Mouse (Mus musculus) heart, embryonic 11.5 days (tissue): Measurements from ENCODE around the gene Snx17. TPM values are rescaled to one million over a fixed set of nuclear protein-coding genes. Genes with fewer than 3 reads are reported as not detected.

Experiments
- ATAC-seq: fragments of 200-750 bp; cut with Nextera tagmentation; replicated peaks from 2 replicates; pipeline ENCODE4 v1.8.0; 2017; ENCODE audit warnings: moderate library complexity; ENCODE audit not compliant: insufficient number of reproducible peaks, low FRiP score, low TSS enrichment
- H3K27ac ChIP-seq: fragments of 300-500 bp; sonication (generic); 2 replicates; pipeline ENCODE4 v1.5.1; 2014; ENCODE audit warnings: mild to moderate bottlenecking, low read depth, low read length
- H3K27me3 ChIP-seq: fragments of 300-500 bp; sonication (generic); 2 replicates; pipeline ENCODE4 v1.6.1; 2014; ENCODE audit warnings: mild to moderate bottlenecking, low read length, mixed read lengths; ENCODE audit not compliant: control insufficient read depth, insufficient read depth
- H3K36me3 ChIP-seq: fragments of 300-500 bp; sonication (generic); 2 replicates; pipeline ENCODE4 v1.6.1; 2014; ENCODE audit warnings: mild to moderate bottlenecking, low read length, moderate library complexity, mixed read lengths; ENCODE audit not compliant: control insufficient read depth, insufficient read depth
- H3K4me1 ChIP-seq: fragments of 300-500 bp; sonication (generic); 2 replicates; pipeline ENCODE4 v1.6.1; 2014; ENCODE audit warnings: low read length; ENCODE audit not compliant: control insufficient read depth, insufficient read depth
- H3K4me2 ChIP-seq: fragments of 300-500 bp; sonication (generic); 2 replicates; pipeline ENCODE4 v1.6.1; 2014; ENCODE audit warnings: mild to moderate bottlenecking, moderate library complexity
- H3K4me3 ChIP-seq: fragments of 300-500 bp; sonication (generic); 2 replicates; pipeline ENCODE4 v1.5.1; 2014; ENCODE audit warnings: low read depth, low read length
- H3K9ac ChIP-seq: fragments of 300-500 bp; sonication (generic); 2 replicates; pipeline ENCODE4 v1.6.1; 2014; ENCODE audit warnings: mild to moderate bottlenecking, low read depth, low read length, moderate library complexity
- H3K9me3 ChIP-seq: fragments of 300-500 bp; sonication (generic); replicated peaks from 2 replicates; pipeline ENCODE4 v1.6.1; 2016; ENCODE audit warnings: low read length; ENCODE audit not compliant: control insufficient read depth
- whole genome bisulfite sequencing: fragments of 180-500 bp; shearing (Covaris S2); extraction: QIAGEN DNeasy Blood & Tissue Kit; methylation state at CpG from one replicate; pipeline ENCODE4 v1.1.7; 2014; ENCODE audit not compliant: insufficient replicate concordance; 5-methylcytosine and 5-hydroxymethylcytosine counted together
- polyA plus RNA-seq: library from polyadenylated mRNA; unstranded; fragments of >200 nt; fragmentation: Nextera tagmentation; extraction: Ambion mirVana; gene quantifications from 2 replicates; pipeline ENCODE4 v1.2.1, GENCODE M21; 2014

Snx17 gene
- polyA plus RNA-seq, 1 experiment from 2014 or later: 115 TPM

GRCm38 (mm10) chr5:31218294-31218693 lies 25.3 kb downstream of the Snx17 start:
- 0 out of 2 replicates have a peak, but pooled peaks cover 6% of the 10 kb centered on the region for H3K4me1 ChIP-seq
- H3K9ac ChIP-seq: no peak overlapping the region
- H3K4me2 ChIP-seq: peak overlapping the region; percentile 90
- H3K9me3 ChIP-seq: no peaks in the 10 kb centered on the region
- no peaks in the 10 kb centered on the region for H3K36me3 ChIP-seq
- H3K27me3 ChIP-seq: no peaks in the 10 kb centered on the region
- no peak overlapping the region for H3K4me3 ChIP-seq
- ATAC-seq: no peak
- 47% methylated on average over 7 of the region's 7 CpGs for WGBS
- H3K27ac ChIP-seq: no peak overlapping the region

- Histone ChIP-seq H3K4me2 (peak overlapping the region; percentile 90), H3K9ac (0 out of 2 replicates have a peak overlapping the region, but pooled peaks have one; percentile 22), H3K36me3 (no peaks in the 10 kb centered on the region), H3K4me1 (0 out of 2 replicates have a peak, but pooled peaks cover 6% of the 10 kb centered on the region), H3K4me3 (peak overlapping the region; percentile 94), H3K27me3 (no peaks in the 10 kb centered on the region), H3K27ac (no peak overlapping the region), H3K9me3 (no peaks in the 10 kb centered on the region)
- 3% methylated on average over 2 of the region's 2 CpGs for WGBS
- no peak for ATAC-seq
These were observed 26.0 kb downstream of the Snx17 start for GRCm38 (mm10) chr5:31219070-31219469.

- H3K27ac ChIP-seq: 0 out of 2 replicates have a peak overlapping the region, but pooled peaks have one; percentile 89
- H3K4me2 ChIP-seq: peak overlapping the region; percentile 90
- peak overlapping the region; percentile 94 for H3K4me3 ChIP-seq
- H3K36me3 ChIP-seq: no peaks in the 10 kb centered on the region
- no peaks in the 10 kb centered on the region for H3K27me3 ChIP-seq
- H3K9me3 ChIP-seq: no peaks in the 10 kb centered on the region
- peak overlapping the region; percentile 96 for H3K9ac ChIP-seq
- no peak for ATAC-seq
- 2% methylated on average over 11 of the region's 11 CpGs for WGBS
- H3K4me1 ChIP-seq: 0 out of 2 replicates have a peak, but pooled peaks cover 6% of the 10 kb centered on the region
These were observed 26.4 kb downstream of the Snx17 start for GRCm38 (mm10) chr5:31219474-31219873.

GRCm38 (mm10) chr5:31219911-31220447 lies 27.0 kb downstream of the Snx17 start:
- WGBS: under 1% methylated on average over 39 of the region's 40 CpGs

GRCm38 (mm10) chr5:31220448-31221303 lies 27.6 kb downstream of the Snx17 start, which contains the start of gene Ppm1g:
Ppm1g (minus strand) TSS chr5:31220687.
- ATAC-seq: peak; percentile 96
- H3K27ac ChIP-seq: peak within 1 kb of the TSS; percentile 89
- H3K27me3 ChIP-seq: no peaks in the 10 kb centered on the region
- H3K9me3 ChIP-seq: no peaks in the 10 kb centered on the region
- H3K4me3 ChIP-seq: peak within 1 kb of the TSS; percentile 94
- H3K36me3 ChIP-seq: no peaks in the 10 kb centered on the region
- 0 out of 2 replicates have a peak, but pooled peaks cover 6% of the 10 kb centered on the region for H3K4me1 ChIP-seq
- H3K9ac ChIP-seq: peak within 1 kb of the TSS; percentile 96
- WGBS: under 1% methylated on average over 63 of the region's 70 CpGs
- H3K4me2 ChIP-seq: peak within 1 kb of the TSS; percentile 90

More at GRCm38 (mm10) chr5:31219911-31220447, 27.0 kb downstream of the Snx17 start:
- H3K27me3 ChIP-seq: no peaks in the 10 kb centered on the region
- H3K36me3 ChIP-seq: no peaks in the 10 kb centered on the region
- peak overlapping the region; percentile 89 for H3K27ac ChIP-seq
- H3K4me3 ChIP-seq: peak overlapping the region; percentile 94
- H3K4me1 ChIP-seq: 0 out of 2 replicates have a peak, but pooled peaks cover 6% of the 10 kb centered on the region
- ATAC-seq: peak; percentile 36
- peak overlapping the region; percentile 90 for H3K4me2 ChIP-seq
- H3K9me3 ChIP-seq: no peaks in the 10 kb centered on the region
- peak overlapping the region; percentile 96 for H3K9ac ChIP-seq

GRCm38 (mm10) chr5:31221304-31221945 lies 28.4 kb downstream of the Snx17 start:
- H3K4me1 ChIP-seq: 0 out of 2 replicates have a peak, but pooled peaks cover 6% of the 10 kb centered on the region
- H3K27ac ChIP-seq: peak overlapping the region; percentile 89
- H3K4me3 ChIP-seq: peak overlapping the region; percentile 94
- no peaks in the 10 kb centered on the region for H3K9me3 ChIP-seq
- ATAC-seq: no peak
- 15% methylated on average over 11 of the region's 11 CpGs for WGBS
- H3K9ac ChIP-seq: peak overlapping the region; percentile 96
- no peaks in the 10 kb centered on the region for H3K27me3 ChIP-seq
- H3K36me3 ChIP-seq: no peaks in the 10 kb centered on the region
- H3K4me2 ChIP-seq: peak overlapping the region; percentile 90

GRCm38 (mm10) chr5:31222696-31223095 lies 29.7 kb downstream of the Snx17 start:
- WGBS: 92% methylated on average over 9 of the region's 9 CpGs
- Histone ChIP-seq H3K27ac (no peak overlapping the region), H3K4me2 (no peak overlapping the region), H3K9ac (no peak overlapping the region), H3K36me3 (no peaks in the 10 kb centered on the region), H3K4me3 (no peak overlapping the region), H3K27me3 (no peaks in the 10 kb centered on the region; the same call in 1 of the 2 replicates), H3K4me1 (0 out of 2 replicates have a peak, but pooled peaks cover 6% of the 10 kb centered on the region), H3K9me3 (no peaks in the 10 kb centered on the region)
- no peak for ATAC-seq

- no peak for ATAC-seq
- Histone ChIP-seq H3K27me3 (no peaks in the 10 kb centered on the region; the same call in 1 of the 2 replicates), H3K36me3 (no peaks in the 10 kb centered on the region), H3K4me3 (no peak overlapping the region), H3K9me3 (no peaks in the 10 kb centered on the region), H3K4me1 (no peaks in the 10 kb centered on the region), H3K9ac (no peak overlapping the region), H3K4me2 (no peak overlapping the region), H3K27ac (no peak overlapping the region)
- 41% methylated on average over 1 of the region's 1 CpGs for WGBS
These were observed 33.6 kb downstream of the Snx17 start for GRCm38 (mm10) chr5:31226641-31227040.
